Mouse (Mus musculus) brain, embryonic 14.5 days (tissue): ENCODE results near the gene Sel1l3. TPM values are rescaled to one million over a fixed set of nuclear protein-coding genes. Genes with fewer than 3 reads are reported as not detected.

Experiments used
- DNase-seq: peaks from one replicate; pipeline ENCODE4 v3.0.0-alpha.2; 2011; ENCODE audit warnings: low read depth
- CTCF ChIP-seq: fragments of 200-500 bp; IDR thresholded peaks from 2 replicates; pipeline ENCODE4 v1.5.1; 2012; ENCODE audit warnings: inconsistent platforms, mild to moderate bottlenecking, moderate library complexity, borderline replicate concordance; ENCODE audit not compliant: insufficient read depth, insufficient read length; ENCODE audit errors: extremely low read depth
- POLR2A ChIP-seq: fragments of 200-500 bp; IDR thresholded peaks from 2 replicates; pipeline ENCODE4 v1.6.1; 2012; ENCODE audit warnings: mild to moderate bottlenecking, inconsistent platforms, borderline replicate concordance; ENCODE audit not compliant: poor library complexity, insufficient read depth, insufficient read length, severe bottlenecking; ENCODE audit errors: extremely low read depth
- polyA plus RNA-seq: library from polyadenylated mRNA; depleted of rRNA; stranded (reverse); fragments of >200 nt; gene quantifications from 2 replicates; pipeline ENCODE4 v1.2.3, GENCODE M21; 2012; rRNA removed

The Sel1l3 gene
- polyA plus RNA-seq, 1 experiment, result 15.5 TPM

DNA sequence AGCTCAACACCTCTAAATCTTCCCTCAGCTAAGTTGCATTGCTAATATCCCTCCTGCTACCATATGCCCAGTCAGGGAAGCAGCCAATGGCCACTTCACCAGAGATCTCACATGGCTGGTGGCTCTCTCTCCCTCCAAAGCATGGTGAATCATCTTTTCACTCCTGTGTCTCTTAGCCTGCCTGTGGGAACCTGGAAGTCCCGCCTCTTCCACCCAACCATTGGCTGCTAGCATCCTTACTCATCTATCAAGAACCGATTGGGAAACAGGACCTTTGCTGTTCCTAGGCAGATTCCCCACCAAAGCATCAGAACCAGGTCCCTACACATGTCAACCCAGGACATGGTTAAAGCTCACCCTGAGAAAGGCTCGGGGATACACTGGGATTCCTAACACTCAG, 122.4 kb downstream of the Sel1l3 start:
- TF ChIP-seq CTCF, result no peak
- no peak for TF ChIP-seq POLR2A
- DNase-seq, result no peak

DNA sequence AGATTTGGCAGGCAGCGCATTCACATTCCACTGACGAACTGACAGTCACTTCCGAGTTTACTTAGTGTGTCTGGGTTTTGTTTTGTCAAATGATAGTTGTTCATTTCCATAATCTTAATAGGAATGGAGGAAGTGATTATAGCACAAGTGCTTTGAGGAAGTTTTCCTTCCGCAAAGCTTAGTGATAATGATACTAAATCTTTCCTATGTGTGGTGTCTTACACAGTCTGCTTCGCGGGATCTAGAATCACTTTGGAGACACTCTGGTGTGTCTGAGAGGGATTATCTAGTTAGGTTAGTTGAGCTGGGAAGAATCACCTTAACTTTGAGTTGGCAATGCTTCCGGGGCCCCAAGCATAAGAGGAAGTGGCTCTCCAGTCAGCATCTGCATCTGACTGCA, 126.3 kb downstream of the Sel1l3 start:
- no peak for DNase-seq

DNA sequence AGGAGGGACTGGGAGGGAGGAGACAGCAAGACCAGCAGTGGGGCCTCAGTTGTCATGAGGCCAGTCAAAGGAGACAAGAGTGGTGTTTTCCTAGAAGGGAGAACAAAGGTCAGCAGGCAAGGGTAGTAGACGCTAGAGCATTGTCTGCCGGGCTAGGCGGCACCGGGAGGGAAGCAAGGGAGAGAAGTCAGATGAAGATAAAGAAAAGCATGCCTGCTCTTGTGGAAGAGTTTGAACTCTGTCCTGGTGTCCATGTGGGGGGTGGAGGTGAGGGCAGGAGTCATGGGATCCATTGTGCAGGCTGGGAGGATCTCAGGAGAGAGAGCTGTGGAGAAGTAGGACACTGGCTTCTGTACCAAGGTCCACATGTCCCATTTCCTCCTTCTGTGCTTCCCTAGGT, 135.3 kb downstream of the Sel1l3 start:
- TF ChIP-seq CTCF (no peak), POLR2A (no peak)
- no peak for DNase-seq

More for the DNA sequence above, 126.3 kb downstream of the Sel1l3 start:
- TF ChIP-seq POLR2A (no peak), CTCF (no peak)

DNA sequence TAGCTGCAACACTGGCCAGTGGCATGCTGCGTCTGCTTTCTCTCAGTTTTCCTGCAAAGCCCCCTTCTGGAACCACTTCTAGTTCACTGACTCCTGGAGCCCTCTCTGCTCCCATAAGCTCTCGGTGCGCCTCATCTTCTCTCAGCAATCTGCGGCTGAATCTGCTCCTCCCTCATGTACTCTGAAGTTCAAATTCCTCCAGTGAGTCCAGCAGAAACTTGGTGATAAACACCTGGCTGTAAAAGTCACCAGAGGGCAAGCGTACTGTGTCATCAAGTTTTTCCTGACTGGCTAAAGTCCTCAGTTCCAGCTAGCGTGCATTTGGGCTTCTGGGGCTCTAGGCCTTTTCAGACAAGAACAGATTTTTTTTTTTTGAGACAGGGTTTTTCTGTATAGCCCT, 139.2 kb downstream of the Sel1l3 start:
- no peak for TF ChIP-seq CTCF
- TF ChIP-seq POLR2A, result no peak

DNA sequence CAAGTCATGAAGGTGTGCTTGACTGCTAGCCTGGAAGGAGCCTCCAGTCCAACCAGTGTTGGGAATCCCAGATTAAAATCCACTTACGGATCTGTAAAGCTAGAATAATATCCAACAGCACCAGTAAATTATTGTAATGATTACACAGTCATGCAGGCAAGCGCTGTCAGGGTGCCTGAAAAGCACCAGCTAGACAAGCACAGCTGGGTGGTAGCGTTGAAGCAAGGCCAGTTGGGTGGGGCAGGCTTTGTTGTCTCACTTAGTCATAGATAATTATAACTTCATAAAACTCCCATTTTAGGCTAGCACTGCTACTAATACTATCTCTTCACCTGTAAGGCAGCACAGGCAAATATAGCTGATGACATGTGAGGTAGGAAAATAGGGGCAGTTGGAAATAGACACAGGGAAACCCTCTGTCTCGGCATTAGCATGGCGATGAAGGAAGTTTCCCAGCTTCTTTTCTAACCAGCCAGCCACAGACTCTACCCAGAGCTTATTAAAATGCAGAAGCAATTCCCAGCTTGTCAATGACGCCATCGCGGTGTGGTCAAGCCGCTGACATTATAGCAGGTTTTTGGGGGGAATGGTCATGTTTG, 152.1 kb downstream of the Sel1l3 start:
- no peak for DNase-seq
- TF ChIP-seq POLR2A (no peak), CTCF (no peak)

More for the DNA sequence above, 139.2 kb downstream of the Sel1l3 start:
- no peak for DNase-seq

Other genes starting within 250 kb of the Sel1l3 start
- 0.04 and 0.11 TPM in 2 replicates for gene Slc34a2, start 175.8 kb downstream of the Sel1l3 start, polyA plus RNA-seq
- 47.0 and 51.3 TPM in 2 replicates for gene Smim20, start 53.2 kb upstream of the Sel1l3 start, polyA plus RNA-seq